Mouse (Mus musculus) kidney, postnatal 0 days (tissue): ENCODE measurements around the gene Abca3. TPM values are rescaled to one million over a fixed set of nuclear protein-coding genes. Genes with fewer than 3 reads are reported as not detected.

Experiments used
- ATAC-seq: fragments of 200-750 bp; cut with Nextera tagmentation; replicated peaks from 2 replicates; pipeline ENCODE4 v1.8.0; 2017; ENCODE audit warnings: low read depth, moderate number of reproducible peaks, moderate TSS enrichment, moderate library complexity; ENCODE audit not compliant: low FRiP score
- DNase-seq: peaks from one replicate; pipeline ENCODE4 v3.0.0-alpha.2; 2016; ENCODE audit warnings: low spot score
- H3K27ac ChIP-seq: fragments of 300-500 bp; sonication (generic); 2 replicates; pipeline ENCODE4 v1.5.1; 2014; ENCODE audit warnings: mild to moderate bottlenecking
- H3K27me3 ChIP-seq: fragments of 300-500 bp; sonication (generic); 2 replicates; pipeline ENCODE4 v1.6.1; 2014; ENCODE audit warnings: low read length, mixed read lengths; ENCODE audit not compliant: insufficient read depth
- H3K36me3 ChIP-seq: fragments of 300-500 bp; sonication (generic); 2 replicates; pipeline ENCODE4 v1.6.1; 2014; ENCODE audit warnings: low read length, mixed read lengths; ENCODE audit not compliant: insufficient read depth
- H3K4me1 ChIP-seq: fragments of 300-500 bp; sonication (generic); replicated peaks from 2 replicates; pipeline ENCODE4 v1.6.1; 2014; ENCODE audit warnings: antibody characterized with exemption, low read length, mixed read lengths; ENCODE audit not compliant: insufficient read depth
- H3K4me2 ChIP-seq: fragments of 300-500 bp; sonication (generic); 2 replicates; pipeline ENCODE4 v1.6.1; 2014; ENCODE audit warnings: mild to moderate bottlenecking, low read length, moderate library complexity, mixed read lengths
- H3K4me3 ChIP-seq: fragments of 300-500 bp; sonication (generic); replicated peaks from 2 replicates; pipeline ENCODE4 v1.5.1; 2014; ENCODE audit warnings: low read depth, low read length
- H3K9ac ChIP-seq: fragments of 300-500 bp; sonication (generic); 2 replicates; pipeline ENCODE4 v1.6.1; 2014; ENCODE audit warnings: low read depth, low read length
- H3K9me3 ChIP-seq: fragments of 300-500 bp; sonication (generic); replicated peaks from 2 replicates; pipeline ENCODE4 v1.6.1; 2016; ENCODE audit warnings: low read length, inconsistent platforms, mixed read lengths
- CTCF ChIP-seq: IDR thresholded peaks from 2 replicates; pipeline ENCODE4 v1.5.1; 2016; ENCODE audit warnings: antibody characterized with exemption, low read depth, mild to moderate bottlenecking, moderate library complexity
- WGBS: fragments of 180-500 bp; shearing (Covaris S2); extraction: QIAGEN DNeasy Blood & Tissue Kit; methylation state at CpG from one replicate; pipeline ENCODE4 v1.1.7; 2014; 5-methylcytosine and 5-hydroxymethylcytosine counted together
- polyA plus RNA-seq: library from polyadenylated mRNA; unstranded; fragments of >200 nt; fragmentation: Nextera tagmentation; extraction: Ambion mirVana; gene quantifications from 2 replicates; pipeline ENCODE4 v1.2.1, GENCODE M21; 2015

Abca3 gene
- polyA plus RNA-seq, 1 experiment from 2014 or later, result 21.8 TPM

- no peak for TF ChIP-seq CTCF
- Histone ChIP-seq H3K36me3 (peaks cover 7% of the 10 kb centered on the region; the same call in 1 of the 2 replicates), H3K9me3 (no peaks in the 10 kb centered on the region), H3K9ac (no peak overlapping the region), H3K27me3 (no peaks in the 10 kb centered on the region), H3K4me3 (no peak overlapping the region), H3K4me1 (no peaks in the 10 kb centered on the region), H3K27ac (no peak overlapping the region), H3K4me2 (no peak overlapping the region)
- ATAC-seq, result no peak
- DNase-seq, result no peak
- WGBS, result 82% methylated on average over 4 of the region's 5 CpGs
These were observed 23.5 kb downstream of the Abca3 start for GRCm38 (mm10) chr17:24375094-24375712.

- DNase-seq (no peak), ATAC-seq (no peak)
- Histone ChIP-seq H3K9ac (no peak overlapping the region), H3K27ac (no peak overlapping the region), H3K4me1 (no peaks in the 10 kb centered on the region), H3K4me2 (no peak overlapping the region), H3K4me3 (no peak overlapping the region), H3K27me3 (no peaks in the 10 kb centered on the region), H3K9me3 (no peaks in the 10 kb centered on the region), H3K36me3 (peaks cover 7% of the 10 kb centered on the region; the same call in 1 of the 2 replicates)
- TF ChIP-seq CTCF, result no peak
- 93% methylated on average over 6 of the region's 6 CpGs for WGBS
These were observed 24.1 kb downstream of the Abca3 start for GRCm38 (mm10) chr17:24375886-24376285.

GRCm38 (mm10) chr17:24378496-24378895 is 26.7 kb downstream of the Abca3 start:
- 94% methylated on average over 2 of the region's 2 CpGs for WGBS
- H3K4me2 ChIP-seq, result no peak overlapping the region
- no peaks in the 10 kb centered on the region for H3K27me3 ChIP-seq
- H3K36me3 ChIP-seq, result peaks cover 10% of the 10 kb centered on the region; the same call in 1 of the 2 replicates
- no peak overlapping the region for H3K4me3 ChIP-seq
- H3K9me3 ChIP-seq, result no peaks in the 10 kb centered on the region
- H3K4me1 ChIP-seq, result no peaks in the 10 kb centered on the region
- no peak for DNase-seq
- no peak overlapping the region for H3K27ac ChIP-seq
- no peak for ATAC-seq
- no peak overlapping the region for H3K9ac ChIP-seq
- TF ChIP-seq CTCF, result no peak

- no peaks in the 10 kb centered on the region for H3K4me1 ChIP-seq
- 59% methylated on average over 8 of the region's 8 CpGs for WGBS
- peaks cover 9% of the 10 kb centered on the region for H3K36me3 ChIP-seq
- no peak overlapping the region for H3K9ac ChIP-seq
- no peak overlapping the region for H3K27ac ChIP-seq
- no peaks in the 10 kb centered on the region for H3K9me3 ChIP-seq
- no peak overlapping the region for H3K4me3 ChIP-seq
- ATAC-seq (no peak), DNase-seq (no peak)
- no peak overlapping the region for H3K4me2 ChIP-seq
- H3K27me3 ChIP-seq, result no peaks in the 10 kb centered on the region
- no peak for TF ChIP-seq CTCF
These were observed 32.0 kb downstream of the Abca3 start for GRCm38 (mm10) chr17:24383789-24384188.

- no peak for ATAC-seq
These were observed 37.0 kb downstream of the Abca3 start for GRCm38 (mm10) chr17:24388711-24389110.

GRCm38 (mm10) chr17:24389865-24390264 is 38.1 kb downstream of the Abca3 start:
- no peak overlapping the region for H3K9ac ChIP-seq
- peak; percentile 78 for DNase-seq
- no peak overlapping the region for H3K4me3 ChIP-seq
- H3K4me1 ChIP-seq, result no peaks in the 10 kb centered on the region
- no peak overlapping the region for H3K4me2 ChIP-seq
- no peaks in the 10 kb centered on the region for H3K9me3 ChIP-seq
- 0 out of 2 replicates have a peak, but pooled peaks have one; percentile 34 for ATAC-seq
- 0 out of 2 replicates have a peak, but pooled peaks cover 4% of the 10 kb centered on the region for H3K36me3 ChIP-seq
- H3K27ac ChIP-seq, result no peak overlapping the region
- WGBS, result 0% methylated on average over 2 of the region's 2 CpGs
- H3K27me3 ChIP-seq, result no peaks in the 10 kb centered on the region
- TF ChIP-seq CTCF, result peak; percentile 77

More at GRCm38 (mm10) chr17:24388711-24389110, 37.0 kb downstream of the Abca3 start:
- no peak for TF ChIP-seq CTCF
- Histone ChIP-seq H3K9ac (no peak overlapping the region), H3K4me2 (no peak overlapping the region), H3K9me3 (no peaks in the 10 kb centered on the region), H3K27me3 (no peaks in the 10 kb centered on the region), H3K36me3 (peaks cover 4% of the 10 kb centered on the region; the same call in 1 of the 2 replicates), H3K4me1 (no peaks in the 10 kb centered on the region), H3K27ac (no peak overlapping the region), H3K4me3 (no peak overlapping the region)
- no peak for DNase-seq
- 73% methylated on average over 5 of the region's 5 CpGs for WGBS

GRCm38 (mm10) chr17:24391149-24391548 is 39.4 kb downstream of the Abca3 start:
- peak; percentile 21 for DNase-seq
- Histone ChIP-seq H3K4me3 (no peak overlapping the region), H3K27me3 (no peaks in the 10 kb centered on the region), H3K9me3 (no peaks in the 10 kb centered on the region), H3K4me2 (no peak overlapping the region), H3K9ac (no peak overlapping the region), H3K4me1 (no peaks in the 10 kb centered on the region), H3K36me3 (0 out of 2 replicates have a peak, but pooled peaks cover 5% of the 10 kb centered on the region), H3K27ac (no peak overlapping the region)
- WGBS, result 69% methylated on average over 8 of the region's 8 CpGs
- peak; percentile 61 for TF ChIP-seq CTCF
- ATAC-seq, result no peak
